Mouse (Mus musculus): ENCODE measurements around the gene Rara. TPM values are rescaled to one million over a fixed set of nuclear protein-coding genes. Genes with fewer than 3 reads are reported as not detected.
A peak's percentile ranks its signal among the peaks of the same experiment; 100 is the strongest.

Rara gene
- polyA plus RNA-seq, 1 experiment = 20.1 TPM

GRCm38 (mm10) chr11:98924633-98925175 is 2.9 kb upstream of the Rara start:
- TF ChIP-seq POLR2A (IDR thresholded peaks at IDR 0.05; ENCODE audit: control insufficient read depth, low read depth, low read length) (no peak), CTCF (IDR thresholded peaks at IDR 0.05; ENCODE audit: control insufficient read depth, insufficient read depth, insufficient replicate concordance, low read depth, low read length) (no peak)
- Histone ChIP-seq H3K27me3 (ENCODE audit: control insufficient read depth, insufficient read depth, low read length) (no peaks in the 10 kb centered on the region), H3K4me3 (ENCODE audit: control insufficient read depth, low read depth, low read length) (no peak overlapping the region), H3K4me1 (ENCODE audit: control insufficient read depth, insufficient read depth, low read length) (peaks cover 28% of the 10 kb centered on the region), H3K36me3 (ENCODE audit: control insufficient read depth, insufficient read depth, low read length) (no peaks in the 10 kb centered on the region), H3K27ac (ENCODE audit: control insufficient read depth, insufficient read depth, low read depth, low read length) (no peak overlapping the region)

- no peaks in the 10 kb centered on the region for H3K36me3 ChIP-seq (ENCODE audit: control insufficient read depth, insufficient read depth, low read length)
- no peak for TF ChIP-seq POLR2A (IDR thresholded peaks at IDR 0.05; ENCODE audit: control insufficient read depth, low read depth, low read length)
- no peak for TF ChIP-seq CTCF (IDR thresholded peaks at IDR 0.05; ENCODE audit: control insufficient read depth, insufficient read depth, insufficient replicate concordance, low read depth, low read length)
- H3K27me3 ChIP-seq (ENCODE audit: control insufficient read depth, insufficient read depth, low read length) = no peaks in the 10 kb centered on the region
- no peak overlapping the region for H3K27ac ChIP-seq (ENCODE audit: control insufficient read depth, insufficient read depth, low read depth, low read length)
- H3K4me1 ChIP-seq (ENCODE audit: control insufficient read depth, insufficient read depth, low read length) = peaks cover 28% of the 10 kb centered on the region
- no peak overlapping the region for H3K4me3 ChIP-seq (ENCODE audit: control insufficient read depth, low read depth, low read length)
These were observed 2.3 kb upstream of the Rara start for GRCm38 (mm10) chr11:98925265-98925721.

- H3K4me1 ChIP-seq (ENCODE audit: control insufficient read depth, insufficient read depth, low read length) = peaks cover 28% of the 10 kb centered on the region
These were observed 1.7 kb upstream of the Rara start for GRCm38 (mm10) chr11:98925868-98926311.

GRCm38 (mm10) chr11:98926553-98926952 is 1.1 kb upstream of the Rara start:
- H3K36me3 ChIP-seq (ENCODE audit: control insufficient read depth, insufficient read depth, low read length) = no peaks in the 10 kb centered on the region
- no peaks in the 10 kb centered on the region for H3K27me3 ChIP-seq (ENCODE audit: control insufficient read depth, insufficient read depth, low read length)
- H3K4me1 ChIP-seq (ENCODE audit: control insufficient read depth, insufficient read depth, low read length) = peaks cover 28% of the 10 kb centered on the region
- no peak overlapping the region for H3K27ac ChIP-seq (ENCODE audit: control insufficient read depth, insufficient read depth, low read depth, low read length)
- no peak overlapping the region for H3K4me3 ChIP-seq (ENCODE audit: control insufficient read depth, low read depth, low read length)
- no peak for TF ChIP-seq CTCF (IDR thresholded peaks at IDR 0.05; ENCODE audit: control insufficient read depth, insufficient read depth, insufficient replicate concordance, low read depth, low read length)
- TF ChIP-seq POLR2A (IDR thresholded peaks at IDR 0.05; ENCODE audit: control insufficient read depth, low read depth, low read length) = no peak

More at GRCm38 (mm10) chr11:98925868-98926311, 1.7 kb upstream of the Rara start:
- Histone ChIP-seq H3K27me3 (ENCODE audit: control insufficient read depth, insufficient read depth, low read length) (no peaks in the 10 kb centered on the region), H3K4me3 (ENCODE audit: control insufficient read depth, low read depth, low read length) (no peak overlapping the region), H3K27ac (ENCODE audit: control insufficient read depth, insufficient read depth, low read depth, low read length) (peak overlapping the region; percentile 1; the same call in 1 of the 2 replicates), H3K36me3 (ENCODE audit: control insufficient read depth, insufficient read depth, low read length) (no peaks in the 10 kb centered on the region)
- no peak for TF ChIP-seq CTCF (IDR thresholded peaks at IDR 0.05; ENCODE audit: control insufficient read depth, insufficient read depth, insufficient replicate concordance, low read depth, low read length)
- TF ChIP-seq POLR2A (IDR thresholded peaks at IDR 0.05; ENCODE audit: control insufficient read depth, low read depth, low read length) = no peak

GRCm38 (mm10) chr11:98928186-98928893 is 722 bp downstream of the Rara start:
- Histone ChIP-seq H3K27ac (ENCODE audit: control insufficient read depth, insufficient read depth, low read depth, low read length) (peak overlapping the region; percentile 47; the same call in 1 of the 2 replicates), H3K4me1 (ENCODE audit: control insufficient read depth, insufficient read depth, low read length) (peaks cover 28% of the 10 kb centered on the region), H3K4me3 (ENCODE audit: control insufficient read depth, low read depth, low read length) (peak overlapping the region; percentile 30), H3K36me3 (ENCODE audit: control insufficient read depth, insufficient read depth, low read length) (no peaks in the 10 kb centered on the region), H3K27me3 (ENCODE audit: control insufficient read depth, insufficient read depth, low read length) (no peaks in the 10 kb centered on the region)
- TF ChIP-seq CTCF (IDR thresholded peaks at IDR 0.05; ENCODE audit: control insufficient read depth, insufficient read depth, insufficient replicate concordance, low read depth, low read length) (no peak), POLR2A (IDR thresholded peaks at IDR 0.05; ENCODE audit: control insufficient read depth, low read depth, low read length) (no peak)

GRCm38 (mm10) chr11:98929503-98929902 is 1.9 kb downstream of the Rara start:
- TF ChIP-seq CTCF (IDR thresholded peaks at IDR 0.05; ENCODE audit: control insufficient read depth, insufficient read depth, insufficient replicate concordance, low read depth, low read length) (no peak), POLR2A (IDR thresholded peaks at IDR 0.05; ENCODE audit: control insufficient read depth, low read depth, low read length) (no peak)
- H3K27ac ChIP-seq (ENCODE audit: control insufficient read depth, insufficient read depth, low read depth, low read length) = no peak overlapping the region

GRCm38 (mm10) chr11:98930127-98930601 is 2.5 kb downstream of the Rara start:
- H3K27ac ChIP-seq (ENCODE audit: control insufficient read depth, insufficient read depth, low read depth, low read length) = no peak overlapping the region
- H3K27me3 ChIP-seq (ENCODE audit: control insufficient read depth, insufficient read depth, low read length) = no peaks in the 10 kb centered on the region
- peaks cover 23% of the 10 kb centered on the region for H3K4me1 ChIP-seq (ENCODE audit: control insufficient read depth, insufficient read depth, low read length)
- no peaks in the 10 kb centered on the region for H3K36me3 ChIP-seq (ENCODE audit: control insufficient read depth, insufficient read depth, low read length)
- TF ChIP-seq POLR2A (IDR thresholded peaks at IDR 0.05; ENCODE audit: control insufficient read depth, low read depth, low read length) (no peak), CTCF (IDR thresholded peaks at IDR 0.05; ENCODE audit: control insufficient read depth, insufficient read depth, insufficient replicate concordance, low read depth, low read length) (no peak)
- H3K4me3 ChIP-seq (ENCODE audit: control insufficient read depth, low read depth, low read length) = no peak overlapping the region

More at GRCm38 (mm10) chr11:98929503-98929902, 1.9 kb downstream of the Rara start:
- Histone ChIP-seq H3K4me1 (ENCODE audit: control insufficient read depth, insufficient read depth, low read length) (peaks cover 28% of the 10 kb centered on the region), H3K4me3 (ENCODE audit: control insufficient read depth, low read depth, low read length) (no peak overlapping the region), H3K27me3 (ENCODE audit: control insufficient read depth, insufficient read depth, low read length) (no peaks in the 10 kb centered on the region), H3K36me3 (ENCODE audit: control insufficient read depth, insufficient read depth, low read length) (no peaks in the 10 kb centered on the region)
